Mouse (Mus musculus): ENCODE results near the gene Schip1.

Gene Schip1

DNA sequence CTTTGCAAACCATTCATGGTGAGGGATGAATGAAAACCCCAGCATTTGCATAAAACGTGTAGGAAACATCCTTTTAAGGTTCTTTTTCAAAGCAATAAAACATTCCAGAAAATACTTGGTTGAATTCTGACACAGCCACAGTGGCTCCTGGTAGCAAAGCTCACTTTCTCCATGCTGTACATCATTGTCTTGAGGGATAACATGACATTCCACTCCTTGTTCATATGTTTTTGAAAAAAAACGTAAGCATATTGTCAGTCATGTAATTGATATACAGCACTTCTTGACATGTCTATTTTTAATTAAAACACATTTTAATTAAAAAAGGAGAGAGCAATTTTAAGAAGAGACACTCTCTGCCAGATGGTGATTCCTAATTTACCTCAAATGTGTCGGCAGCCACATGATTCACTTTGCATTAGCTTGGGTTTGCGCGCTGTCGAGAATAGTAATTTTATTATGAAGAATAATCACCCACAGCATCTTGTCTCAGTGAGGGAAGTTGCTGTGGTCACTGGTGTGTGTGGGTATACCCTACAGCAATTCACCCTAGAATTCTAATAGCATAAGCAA lies 61.8 kb downstream of the Schip1 start:
- DNase-seq (ENCODE audit: low read depth, low spot score), result no peak

DNA sequence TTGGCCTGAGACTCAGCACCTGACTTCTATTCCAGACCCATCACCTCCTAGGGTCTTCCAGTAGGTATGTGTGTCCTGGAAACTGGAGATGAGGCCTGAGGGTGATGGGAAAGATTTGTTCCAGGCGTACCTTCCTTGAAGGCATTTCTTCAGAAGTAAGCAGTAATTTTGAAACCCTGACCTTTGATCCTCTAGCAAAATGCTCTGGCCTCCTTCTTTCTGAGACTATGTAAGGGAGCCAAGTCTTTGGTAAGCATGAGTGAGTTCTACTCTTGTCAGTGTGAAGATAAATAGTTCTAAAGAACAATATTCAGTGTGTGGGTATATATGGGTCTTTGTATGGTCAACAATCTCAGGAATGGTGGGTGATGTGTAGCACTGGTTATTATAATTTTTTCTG lies 65.8 kb downstream of the Schip1 start:
- no peak for DNase-seq (ENCODE audit: low read depth, low spot score)

DNA sequence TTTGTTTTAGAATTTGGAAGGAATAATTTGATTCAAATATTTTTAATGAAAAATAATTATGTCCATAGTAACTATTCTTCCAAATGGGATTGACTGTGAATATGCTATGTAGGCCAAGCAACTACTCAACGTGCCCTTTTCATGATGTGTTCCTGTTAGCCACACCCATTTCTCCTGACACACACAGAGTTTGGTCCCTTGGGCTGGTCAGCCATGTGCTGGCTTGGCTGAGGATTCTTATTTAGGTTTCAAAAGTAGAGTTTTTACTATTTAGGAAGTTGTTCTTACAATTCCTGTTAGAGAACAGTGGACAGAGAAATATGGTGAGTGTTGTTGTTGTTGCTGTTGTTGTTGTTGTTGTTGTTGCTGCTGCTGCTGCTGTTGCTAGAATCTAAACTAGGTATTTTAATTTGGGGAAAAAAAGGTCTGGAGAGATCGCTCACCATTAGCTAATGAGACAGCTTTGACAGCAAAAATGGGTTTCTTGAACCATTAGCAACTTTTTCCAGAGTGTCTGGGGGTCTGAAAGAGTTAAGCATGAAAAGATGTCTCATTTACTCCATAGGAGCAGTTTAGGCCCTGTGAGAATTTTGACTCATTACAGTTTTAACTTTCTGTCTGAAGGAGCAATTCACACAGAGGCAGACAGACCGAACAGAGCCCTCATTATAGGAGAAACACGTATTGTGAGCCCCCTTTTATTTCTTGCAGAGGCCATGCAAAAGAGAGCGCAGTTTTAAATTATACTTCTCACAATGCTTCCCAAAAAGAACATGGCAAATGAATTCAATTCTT lies 74.4 kb downstream of the Schip1 start:
- DNase-seq (ENCODE audit: low read depth, low spot score), result no peak

DNA sequence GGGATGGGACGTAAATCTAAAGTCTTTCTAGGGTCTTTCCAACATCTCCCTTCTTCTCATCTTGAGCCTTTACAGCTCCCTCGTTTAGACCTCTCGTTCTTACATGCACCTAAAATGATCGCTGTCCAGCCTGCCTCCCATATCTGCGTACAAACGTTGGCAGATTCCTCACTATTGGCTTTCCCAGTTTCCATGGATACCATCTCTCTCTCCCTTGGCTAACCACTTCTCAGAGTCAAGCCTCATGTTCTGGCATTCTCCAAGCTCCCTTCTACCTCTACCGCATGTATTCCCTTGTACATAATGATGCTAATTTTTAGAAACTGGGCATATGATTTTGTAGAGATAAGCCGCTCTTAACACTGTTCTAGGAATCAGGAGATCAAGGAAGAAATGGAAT lies 86.1 kb downstream of the Schip1 start:
- DNase-seq (ENCODE audit: low read depth, low spot score), result no peak

DNA sequence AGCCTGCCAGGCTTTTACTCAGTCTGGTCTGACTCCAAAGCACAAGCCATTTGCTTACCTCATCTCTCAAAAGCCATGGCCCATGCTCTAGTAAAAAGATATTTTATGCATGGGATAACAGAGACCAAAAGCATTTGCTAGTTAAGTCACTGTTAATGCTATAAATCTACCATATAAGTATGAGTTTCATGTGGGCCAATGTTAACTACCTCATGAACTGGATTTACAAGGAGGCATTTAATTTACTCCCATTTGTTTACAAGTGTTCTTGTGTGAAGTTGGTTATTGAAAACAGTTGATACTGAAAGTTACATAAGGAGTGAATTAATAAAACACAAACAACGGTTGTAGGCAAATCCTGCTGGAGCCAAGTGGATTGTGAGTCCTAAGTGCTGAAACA lies 95.6 kb downstream of the Schip1 start:
- DNase-seq (ENCODE audit: low read depth, low spot score), result no peak

DNA sequence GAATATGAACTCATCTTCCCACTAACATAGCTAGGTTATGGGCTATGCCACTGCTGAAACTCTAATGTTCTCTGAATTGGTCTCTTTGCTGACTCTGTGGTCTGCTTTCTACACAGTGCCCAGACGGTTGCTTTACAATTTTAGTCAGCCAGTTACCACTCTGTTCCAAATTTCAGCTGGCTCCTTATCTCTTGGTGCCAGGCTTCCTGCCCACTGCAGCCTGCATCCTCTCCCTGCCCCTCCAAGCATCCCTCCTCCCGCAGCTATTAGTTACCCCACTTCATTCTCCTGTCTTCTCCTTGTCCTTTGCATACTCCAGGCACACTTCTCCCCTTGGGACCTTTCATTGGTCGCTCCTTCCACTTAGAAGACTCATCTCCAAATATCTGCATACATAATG lies 96.2 kb downstream of the Schip1 start:
- DNase-seq (ENCODE audit: low read depth, low spot score), result no peak

DNA sequence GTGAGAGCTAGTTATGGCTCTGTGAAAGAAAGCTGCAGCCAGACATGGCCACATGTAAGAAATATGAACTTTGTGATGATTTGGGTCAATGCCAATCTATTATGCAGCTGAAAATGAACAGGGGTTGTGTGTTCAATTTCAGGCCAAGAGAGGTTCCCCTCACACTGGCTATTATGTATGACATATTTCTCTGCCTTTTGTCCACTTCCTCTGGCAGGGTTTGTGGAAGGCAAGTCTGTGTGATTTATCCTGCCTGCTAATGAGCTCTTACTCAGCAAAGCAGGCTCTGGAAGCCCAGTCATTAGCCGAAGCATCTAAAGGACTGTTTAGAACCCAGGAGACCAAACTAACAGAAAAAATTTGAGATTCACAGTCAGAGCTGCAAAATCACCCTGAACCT lies 113.6 kb downstream of the Schip1 start:
- DNase-seq (ENCODE audit: low read depth, low spot score), result no peak

DNA sequence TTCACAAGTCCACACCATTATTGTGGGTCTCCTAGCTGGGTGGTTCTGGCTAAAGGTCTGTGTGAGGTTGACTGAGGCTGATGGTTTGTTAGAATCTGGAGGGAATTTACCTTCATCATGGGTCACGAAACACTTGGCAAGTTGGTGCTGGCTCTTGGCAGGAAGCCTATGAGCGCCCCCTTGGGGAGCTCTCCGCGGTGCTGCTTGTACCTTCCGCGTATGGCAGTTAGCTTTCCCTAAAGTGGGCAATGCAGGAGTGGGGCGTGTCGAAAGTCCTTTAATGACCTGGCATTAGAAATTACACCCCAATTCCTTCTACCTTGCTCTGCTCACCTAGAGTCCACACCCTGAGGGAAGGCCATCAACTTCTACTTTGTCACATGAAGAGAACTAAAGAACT lies 122.9 kb downstream of the Schip1 start:
- no peak for DNase-seq (ENCODE audit: low read depth, low spot score)

DNA sequence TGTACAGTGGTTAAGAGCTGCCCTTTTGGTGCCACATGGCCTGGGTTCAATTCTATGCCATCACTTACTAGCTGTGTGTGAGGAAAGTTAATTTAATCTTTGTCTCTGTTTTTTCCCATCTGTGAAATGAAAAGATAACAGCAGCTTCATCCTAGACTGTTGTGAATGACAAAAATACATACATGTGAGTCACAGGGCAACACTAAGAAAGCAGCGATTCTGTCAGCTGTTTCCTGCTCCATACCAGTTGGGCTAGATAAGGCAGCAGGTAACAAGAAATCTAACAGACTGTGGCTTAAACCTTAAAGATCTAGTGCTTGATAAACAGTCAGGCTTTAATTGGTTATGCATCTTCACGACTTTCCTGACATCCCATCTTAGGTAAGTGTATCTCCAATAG lies 124.5 kb downstream of the Schip1 start:
- no peak for DNase-seq (ENCODE audit: low read depth, low spot score)

DNA sequence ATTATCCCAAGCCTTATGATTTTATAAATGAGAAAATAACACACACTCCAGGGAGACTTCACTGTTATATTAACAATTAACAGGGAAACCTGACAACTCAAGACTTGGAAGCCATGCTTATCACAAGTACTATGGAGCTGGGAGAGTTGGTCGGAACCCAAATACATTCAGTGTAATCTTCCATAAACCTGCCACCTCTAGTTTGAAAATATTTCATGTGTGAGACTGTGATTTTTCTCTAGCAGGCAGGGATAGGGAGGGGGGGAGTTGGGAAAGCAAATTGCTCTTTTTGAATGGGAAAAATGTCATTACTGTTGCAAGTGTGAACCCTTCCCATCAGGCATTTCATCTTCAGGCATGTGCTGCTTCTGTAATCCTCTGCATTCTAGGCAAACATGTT lies 132.3 kb downstream of the Schip1 start:
- DNase-seq (ENCODE audit: low read depth, low spot score), result no peak

DNA sequence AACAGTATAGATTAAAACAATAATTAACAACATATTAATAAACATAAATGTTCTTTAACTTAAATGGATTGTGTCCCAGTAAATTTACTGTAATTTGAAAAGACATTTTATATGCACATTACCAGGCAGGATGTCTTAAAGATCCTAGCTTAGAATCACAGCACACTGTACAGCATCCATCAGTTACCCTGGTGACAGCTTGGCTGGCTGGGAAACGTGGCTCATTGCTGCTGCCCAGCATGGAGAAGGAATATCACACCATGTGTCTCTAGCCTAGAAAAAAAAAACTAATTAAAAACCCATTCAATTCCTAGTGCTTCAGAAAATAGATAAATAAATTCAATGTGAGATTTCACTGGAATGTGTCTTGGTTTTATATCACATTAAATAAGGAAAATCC lies 136.6 kb downstream of the Schip1 start:
- DNase-seq (ENCODE audit: low read depth, low spot score), result no peak

DNA sequence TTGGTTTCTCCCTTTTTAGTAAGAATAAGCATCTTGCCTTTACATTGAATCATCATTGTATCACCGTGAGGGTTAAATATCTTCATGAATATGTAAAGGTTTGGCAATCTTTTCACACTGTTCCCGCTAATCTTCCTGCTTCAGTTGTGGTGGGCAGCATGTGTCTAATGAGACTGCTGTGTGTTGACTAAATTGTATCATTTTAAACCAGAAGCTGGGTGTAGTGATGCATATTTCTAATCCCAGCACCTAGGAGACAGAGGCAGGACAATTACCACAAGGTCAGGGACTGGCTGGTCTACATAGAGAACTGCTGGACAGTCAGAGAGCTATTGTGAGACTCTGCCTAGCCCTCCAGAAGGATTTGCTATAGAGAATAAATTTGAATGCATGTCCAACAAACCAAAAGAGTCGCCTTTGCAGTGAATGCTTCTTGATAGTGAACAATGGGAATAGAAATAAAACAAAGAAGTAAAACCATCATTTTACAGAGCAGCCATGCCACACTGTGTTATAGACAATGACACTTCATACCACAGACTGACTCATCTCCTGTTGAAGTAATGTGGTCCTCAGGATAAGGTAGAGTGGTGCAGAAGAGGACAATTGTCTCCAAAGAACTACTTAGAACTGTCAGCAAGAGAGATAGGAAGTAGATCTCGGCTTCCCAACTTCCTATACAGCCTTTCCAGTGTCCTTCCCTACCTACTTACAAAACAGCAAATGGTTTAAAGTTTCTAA lies 137.7 kb downstream of the Schip1 start:
- DNase-seq (ENCODE audit: low read depth, low spot score), result no peak

DNA sequence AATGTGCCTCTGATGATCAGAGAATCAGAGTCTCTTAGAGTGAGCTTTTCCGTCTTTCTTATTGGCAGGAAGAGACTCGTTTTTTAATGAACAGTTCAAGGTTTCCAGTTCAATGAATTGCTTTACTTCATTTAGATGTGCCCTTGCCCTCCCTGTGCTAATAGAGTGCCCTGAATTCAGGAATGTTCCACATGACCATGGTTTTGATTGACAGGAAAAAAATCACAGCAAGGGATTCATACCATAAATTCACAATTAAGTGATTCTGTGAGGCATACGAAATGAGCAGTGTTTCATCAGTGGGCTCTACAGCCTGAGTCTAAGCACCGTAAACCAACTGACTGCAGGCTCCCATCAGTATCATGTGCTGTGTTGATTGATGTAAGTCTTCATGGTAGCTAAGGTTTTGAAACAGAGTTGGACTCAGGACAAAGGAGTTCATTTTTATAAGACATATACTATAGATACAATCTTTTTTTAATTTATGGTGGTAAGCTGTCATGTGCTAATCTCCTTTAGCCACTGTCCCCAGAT lies 139.4 kb downstream of the Schip1 start:
- DNase-seq (ENCODE audit: low read depth, low spot score), result no peak

DNA sequence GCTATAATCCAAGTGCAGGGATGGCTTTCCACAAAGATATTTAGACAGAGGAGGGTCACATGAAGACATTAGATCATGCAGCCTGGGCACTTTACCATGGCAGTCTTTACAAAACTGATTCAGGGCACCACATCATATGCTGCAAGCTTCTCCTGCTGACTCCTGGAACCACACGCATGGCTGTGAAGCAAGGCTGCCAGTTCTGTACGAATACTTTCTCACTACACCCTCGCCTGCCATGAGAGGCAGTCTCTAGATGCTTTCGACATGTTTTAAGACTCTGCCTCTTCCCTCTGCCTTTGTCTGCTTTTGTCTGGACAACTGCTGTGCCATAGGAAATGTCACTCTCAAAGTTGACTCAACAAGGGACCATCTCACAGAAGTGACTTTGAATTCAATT lies 145.8 kb downstream of the Schip1 start:
- DNase-seq (ENCODE audit: low read depth, low spot score), result no peak

DNA sequence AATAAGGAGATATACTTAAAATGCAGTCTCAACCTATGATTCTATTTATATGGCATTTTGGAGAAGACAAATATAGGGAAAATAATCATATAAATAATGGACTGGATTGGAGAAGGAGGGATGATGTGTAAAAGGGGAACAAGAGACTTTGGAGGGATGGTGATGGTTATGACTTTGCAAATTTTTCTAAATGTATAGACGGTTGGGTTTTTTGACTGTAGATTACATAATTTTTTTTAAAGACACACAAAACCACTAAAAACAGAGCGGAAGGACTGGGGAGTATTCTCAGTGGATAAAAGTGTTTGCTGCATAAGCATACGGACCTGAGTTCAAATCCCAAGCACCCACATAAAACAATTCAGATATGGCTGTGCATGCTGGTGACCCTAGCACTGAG lies 156.8 kb downstream of the Schip1 start:
- no peak for DNase-seq (ENCODE audit: low read depth, low spot score)

DNA sequence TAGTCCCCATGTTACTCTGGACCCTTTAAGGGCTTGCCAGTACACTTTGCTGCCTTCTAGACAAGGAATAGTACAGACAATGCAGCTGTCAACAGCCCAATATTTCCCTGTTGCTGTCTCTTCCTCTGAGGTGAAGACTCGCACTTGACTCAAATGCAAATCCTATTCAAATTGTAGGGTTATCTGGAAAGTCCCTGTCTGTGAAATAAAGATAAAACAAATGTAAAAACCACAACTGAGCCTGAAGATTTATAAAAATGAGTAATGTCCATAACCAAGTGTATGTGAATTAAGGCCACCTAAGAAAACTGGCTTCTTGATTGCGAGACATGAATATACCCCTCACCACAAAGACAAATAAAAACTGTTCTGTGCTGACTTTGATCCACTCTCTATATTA lies 175.3 kb downstream of the Schip1 start:
- no peak for DNase-seq (ENCODE audit: low read depth, low spot score)

DNA sequence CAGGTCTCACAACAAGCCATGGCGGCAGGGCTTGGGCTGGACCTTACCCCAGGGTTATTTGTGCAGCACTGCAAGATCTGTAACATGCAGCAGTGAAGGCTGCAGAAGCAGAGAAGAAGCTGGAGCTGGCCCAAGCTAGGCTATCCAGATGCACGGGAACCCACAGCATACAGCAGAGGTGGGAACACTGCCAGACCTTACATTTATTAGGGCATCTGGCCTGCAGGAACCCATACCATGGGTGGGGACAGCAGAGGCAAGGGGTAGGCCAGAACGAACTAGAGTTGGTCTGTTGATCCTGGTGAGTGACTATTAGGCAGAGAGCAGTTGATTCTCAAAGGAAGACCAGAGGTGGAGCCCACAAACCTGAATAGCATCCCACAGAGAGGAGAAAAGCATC lies 178.6 kb downstream of the Schip1 start:
- DNase-seq (ENCODE audit: low read depth, low spot score), result peak; percentile 7

DNA sequence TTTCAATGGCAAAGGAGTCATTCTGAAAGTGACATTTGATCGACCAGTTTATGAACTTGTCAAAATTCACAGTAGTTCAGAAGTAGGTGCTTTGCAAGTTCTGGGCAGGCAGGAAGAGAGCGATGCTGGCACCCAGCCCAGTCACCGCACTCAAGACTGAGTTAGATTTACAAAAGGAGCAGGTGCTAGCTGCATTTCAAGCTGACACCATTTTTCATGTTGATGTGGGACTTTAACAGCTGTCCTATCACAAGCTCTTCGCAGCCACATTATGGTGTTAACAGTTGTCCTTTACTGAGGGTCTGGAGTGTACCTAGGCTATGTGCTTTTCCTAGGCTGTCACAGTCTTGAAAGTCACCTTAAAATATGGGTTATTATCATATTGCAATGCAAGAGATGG lies 181.6 kb downstream of the Schip1 start:
- DNase-seq (ENCODE audit: low read depth, low spot score), result peak; percentile 17

DNA sequence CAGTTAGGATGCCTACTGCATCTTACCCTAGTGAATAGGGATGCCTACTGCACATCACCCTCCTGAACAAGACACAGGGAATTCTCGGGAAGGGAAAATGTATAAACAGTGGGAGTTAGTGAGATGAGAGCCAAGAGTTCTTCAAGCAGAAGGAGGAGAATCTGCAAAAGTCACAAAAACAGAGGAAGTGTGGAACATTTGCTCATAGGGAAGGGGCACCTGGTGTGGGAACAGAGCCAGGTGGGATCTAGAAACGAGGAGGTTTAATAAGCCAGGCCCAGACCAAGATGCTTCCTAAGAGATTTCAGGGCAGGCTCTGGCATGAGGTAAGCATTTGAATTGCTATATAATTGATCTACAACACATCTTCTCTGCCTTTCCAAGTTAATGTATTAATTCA lies 186.0 kb downstream of the Schip1 start:
- DNase-seq (ENCODE audit: low read depth, low spot score), result no peak

DNA sequence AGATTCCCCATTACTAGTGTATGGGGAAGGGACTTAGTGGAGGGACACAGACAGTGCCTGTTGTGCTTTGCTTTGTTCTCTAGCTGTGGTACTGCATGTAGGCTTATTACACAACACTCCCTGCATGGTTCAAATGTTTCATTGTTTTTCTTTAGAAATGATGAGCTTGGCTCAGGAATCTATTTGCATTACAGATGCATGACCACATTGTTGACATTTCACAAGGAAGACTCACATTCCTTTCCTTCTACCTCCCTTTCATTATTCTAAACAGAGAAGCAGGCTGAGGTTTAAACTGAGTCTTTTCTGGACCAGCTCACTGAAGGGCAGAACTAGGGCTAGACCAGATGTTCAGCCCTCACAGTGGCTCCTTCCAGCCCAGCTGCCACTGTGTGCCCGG lies 187.7 kb downstream of the Schip1 start:
- peak; percentile 10 for DNase-seq (ENCODE audit: low read depth, low spot score)

DNA sequence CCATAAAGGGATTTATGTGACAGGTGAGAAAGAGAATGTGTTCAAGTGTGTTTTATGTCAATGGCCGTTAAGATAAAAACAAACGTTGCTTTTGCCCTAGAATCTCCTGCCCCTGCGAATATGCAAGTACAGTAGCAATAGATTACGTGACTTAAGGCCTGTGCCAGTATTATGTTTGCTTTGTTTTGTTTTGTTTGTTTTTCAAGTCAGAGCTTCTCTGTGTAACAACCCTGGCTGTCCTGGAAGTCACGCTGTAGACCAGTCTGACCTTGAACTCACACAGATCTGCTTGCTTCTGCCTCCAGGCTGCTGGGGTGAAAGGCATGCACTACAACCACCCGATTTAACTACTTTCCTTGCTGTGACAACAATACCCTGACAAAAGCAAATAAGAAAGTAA lies 197.7 kb downstream of the Schip1 start:
- no peak for DNase-seq (ENCODE audit: low read depth, low spot score)

DNA sequence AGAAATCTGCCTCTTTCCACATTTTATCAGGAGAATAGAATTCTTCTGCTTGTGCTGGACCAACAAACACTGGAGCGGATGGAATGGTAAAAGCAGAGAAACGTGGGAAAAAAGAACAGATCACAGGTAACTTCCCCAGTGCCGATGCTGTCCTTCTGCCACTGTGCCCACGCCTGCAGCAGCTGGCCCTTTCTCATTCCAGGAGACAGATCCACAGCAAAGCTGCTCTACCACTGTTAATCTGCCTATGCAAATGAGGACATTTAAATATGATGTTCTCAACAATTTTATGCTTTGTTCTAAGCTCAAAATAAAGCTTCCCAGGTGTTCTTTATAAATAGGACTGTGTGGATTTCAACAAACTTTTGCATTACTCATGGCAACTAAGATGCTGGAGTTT lies 203.3 kb downstream of the Schip1 start:
- DNase-seq (ENCODE audit: low read depth, low spot score), result no peak

DNA sequence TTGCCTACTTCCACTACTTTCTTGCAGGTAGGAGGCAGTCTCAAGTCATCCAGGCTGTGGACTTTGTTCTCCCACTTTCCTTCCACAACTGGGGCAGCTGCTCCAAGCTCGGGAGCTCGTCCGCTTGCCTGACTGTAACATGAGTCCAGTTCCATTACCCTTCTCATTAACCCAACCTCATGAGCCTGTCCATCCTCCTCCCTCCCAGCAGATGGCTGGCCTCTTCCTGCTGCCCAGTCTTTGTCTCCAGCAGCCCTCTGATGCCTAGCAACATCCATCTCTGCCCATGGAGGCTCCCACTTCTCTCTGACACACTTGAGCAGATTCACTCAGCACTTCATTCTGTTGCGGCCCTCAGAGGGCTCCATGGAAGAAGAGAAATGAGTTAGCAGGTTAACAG lies 204.6 kb downstream of the Schip1 start:
- DNase-seq (ENCODE audit: low read depth, low spot score), result no peak
